Mouse (Mus musculus) heart, embryonic 14.5 days (tissue): ENCODE data around the gene Igsf23. TPM values are rescaled to one million over a fixed set of nuclear protein-coding genes. Genes with fewer than 3 reads are reported as not detected.

Experiments used
- ATAC-seq: fragments of 200-750 bp; cut with Nextera tagmentation; 2 replicates; pipeline ENCODE4 v1.8.0; 2017; ENCODE audit warnings: low read depth, moderate TSS enrichment; ENCODE audit not compliant: insufficient number of reproducible peaks, insufficient read depth, low FRiP score
- H3K27ac ChIP-seq, 2 experiments: fragments of 200-500 bp in 1 of 2; fragments of 300-500 bp in 1 of 2; sonication (generic) in 1 of 2; replicated peaks in 1 of 2; 2 replicates each; pipeline ENCODE4 v1.5.1; 2012 to 2014; ENCODE audit warnings: low read depth in 2 of 2, low read length in 2 of 2, control low read depth in 1 of 2, mild to moderate bottlenecking in 1 of 2, mixed read lengths in 1 of 2; ENCODE audit not compliant: control insufficient read depth in 1 of 2, insufficient read depth in 1 of 2
- H3K27me3 ChIP-seq: fragments of 300-500 bp; sonication (generic); 2 replicates; pipeline ENCODE4 v1.6.1; 2014; ENCODE audit warnings: mild to moderate bottlenecking, low read length, control low read depth; ENCODE audit not compliant: control insufficient read depth, insufficient read depth
- H3K36me3 ChIP-seq: fragments of 300-500 bp; sonication (generic); 2 replicates; pipeline ENCODE4 v1.6.1; 2014; ENCODE audit warnings: mild to moderate bottlenecking, control low read depth, low read length, mixed read lengths; ENCODE audit not compliant: control insufficient read depth, insufficient read depth
- H3K4me1 ChIP-seq, 2 experiments: fragments of 200-500 bp in 1 of 2; fragments of 300-500 bp in 1 of 2; sonication (generic) in 1 of 2; 2 replicates each; pipeline ENCODE4 v1.6.1; 2012 to 2014; ENCODE audit warnings: low read length in 2 of 2, control low read depth in 1 of 2, mixed read lengths in 1 of 2; ENCODE audit not compliant: control insufficient read depth in 2 of 2, insufficient read depth in 2 of 2
- H3K4me2 ChIP-seq: fragments of 300-500 bp; sonication (generic); 2 replicates; pipeline ENCODE4 v1.6.1; 2014; ENCODE audit warnings: mild to moderate bottlenecking, low read length
- H3K4me3 ChIP-seq, 2 experiments: fragments of 200-500 bp in 1 of 2; fragments of 300-500 bp in 1 of 2; sonication (generic) in 1 of 2; 2 replicates each; pipeline ENCODE4 v1.5.1; 2012 to 2014; ENCODE audit warnings: low read length in 2 of 2, mild to moderate bottlenecking in 2 of 2, control low read depth in 1 of 2, low read depth in 1 of 2, moderate library complexity in 1 of 2; ENCODE audit not compliant: control insufficient read depth in 1 of 2, insufficient read depth in 1 of 2
- H3K9ac ChIP-seq: fragments of 300-500 bp; sonication (generic); 2 replicates; pipeline ENCODE4 v1.6.1; 2014; ENCODE audit warnings: mild to moderate bottlenecking, low read length
- H3K9me3 ChIP-seq: fragments of 300-500 bp; sonication (generic); 2 replicates; pipeline ENCODE4 v1.6.1; 2016; ENCODE audit warnings: low read length, control low read depth; ENCODE audit not compliant: control insufficient read depth
- WGBS: fragments of 180-500 bp; shearing (Covaris S2); extraction: QIAGEN DNeasy Blood & Tissue Kit; methylation state at CpG from one replicate; pipeline ENCODE4 v1.1.7; 2014; 5-methylcytosine and 5-hydroxymethylcytosine counted together
- polyA plus RNA-seq: library from polyadenylated mRNA; unstranded; fragments of >200 nt; fragmentation: Nextera tagmentation; extraction: Ambion mirVana; gene quantifications from 2 replicates; pipeline ENCODE4 v1.2.1, GENCODE M21; 2014

The Igsf23 gene
- polyA plus RNA-seq, 1 experiment from 2014 or later: 1.8 TPM

GRCm38 (mm10) chr7:19964985-19965579 lies 14.5 kb upstream of the Igsf23 start, which contains the start of gene Ceacam20:
TSS of gene Ceacam20 (plus strand) at chr7:19965412.
- no peak within 1 kb of the TSS for H3K4me3 ChIP-seq
- H3K27ac ChIP-seq: no peak within 1 kb of the TSS
- H3K36me3 ChIP-seq: no peaks in the 10 kb centered on the region
- H3K4me2 ChIP-seq: no peak within 1 kb of the TSS
- no peaks in the 10 kb centered on the region for H3K27me3 ChIP-seq
- no peak for ATAC-seq
- 68% methylated on average over 7 of the region's 7 CpGs for WGBS
- H3K9me3 ChIP-seq: peaks cover 5% of the 10 kb centered on the region; the same call in 1 of the 2 replicates
- no peak within 1 kb of the TSS for H3K9ac ChIP-seq
- no peaks in the 10 kb centered on the region for H3K4me1 ChIP-seq

GRCm38 (mm10) chr7:19962423-19962822 lies 11.9 kb upstream of the Igsf23 start:
- WGBS: 68% methylated on average over 1 of the region's 1 CpGs
- H3K27me3 ChIP-seq: no peaks in the 10 kb centered on the region

DNA sequence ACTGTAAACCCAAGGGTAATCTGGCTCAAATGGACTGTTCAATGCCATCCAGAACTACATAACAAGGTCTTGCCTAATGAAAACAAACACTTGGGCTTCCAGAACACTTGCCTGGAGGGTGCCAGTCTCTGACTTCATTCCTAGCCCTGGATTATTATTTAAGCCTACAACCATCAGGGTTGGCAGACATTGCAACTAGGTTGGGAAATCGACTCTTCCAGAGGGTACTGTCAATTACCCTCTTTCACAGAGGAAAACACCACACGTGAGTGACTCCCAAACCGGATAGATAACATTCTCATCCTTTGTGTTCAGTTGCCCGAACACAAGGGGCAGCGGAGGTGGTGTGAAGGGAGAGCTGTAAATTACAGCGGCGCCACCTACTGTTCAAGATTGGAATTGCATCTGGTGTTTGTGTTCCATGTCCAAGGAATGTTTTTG lies 5.8 kb upstream of the Igsf23 start:
- Histone ChIP-seq H3K9me3 (no peaks in the 10 kb centered on the region), H3K4me1 (no peaks in the 10 kb centered on the region), H3K27ac (no peak overlapping the region), H3K4me2 (no peak overlapping the region; the same call in 1 of the 2 replicates), H3K36me3 (no peaks in the 10 kb centered on the region), H3K27me3 (no peaks in the 10 kb centered on the region), H3K9ac (no peak overlapping the region), H3K4me3 (no peak overlapping the region)
- ATAC-seq: no peak
- WGBS: 2% methylated on average over 7 of the region's 7 CpGs

More at GRCm38 (mm10) chr7:19962423-19962822, 11.9 kb upstream of the Igsf23 start:
- Histone ChIP-seq H3K36me3 (no peaks in the 10 kb centered on the region), H3K9ac (no peak overlapping the region), H3K4me2 (no peak overlapping the region), H3K4me1 (no peaks in the 10 kb centered on the region), H3K4me3 (no peak overlapping the region), H3K9me3 (no peaks in the 10 kb centered on the region), H3K27ac (no peak overlapping the region)
- no peak for ATAC-seq

- Histone ChIP-seq H3K27ac (no peak overlapping the region), H3K4me1 (no peaks in the 10 kb centered on the region), H3K27me3 (no peaks in the 10 kb centered on the region), H3K9ac (no peak overlapping the region), H3K9me3 (no peaks in the 10 kb centered on the region), H3K4me2 (no peak overlapping the region), H3K36me3 (no peaks in the 10 kb centered on the region), H3K4me3 (no peak overlapping the region)
- WGBS: 51% methylated on average over 4 of the region's 4 CpGs
- no peak for ATAC-seq
These were observed 5.3 kb upstream of the Igsf23 start for GRCm38 (mm10) chr7:19955861-19956260.

DNA sequence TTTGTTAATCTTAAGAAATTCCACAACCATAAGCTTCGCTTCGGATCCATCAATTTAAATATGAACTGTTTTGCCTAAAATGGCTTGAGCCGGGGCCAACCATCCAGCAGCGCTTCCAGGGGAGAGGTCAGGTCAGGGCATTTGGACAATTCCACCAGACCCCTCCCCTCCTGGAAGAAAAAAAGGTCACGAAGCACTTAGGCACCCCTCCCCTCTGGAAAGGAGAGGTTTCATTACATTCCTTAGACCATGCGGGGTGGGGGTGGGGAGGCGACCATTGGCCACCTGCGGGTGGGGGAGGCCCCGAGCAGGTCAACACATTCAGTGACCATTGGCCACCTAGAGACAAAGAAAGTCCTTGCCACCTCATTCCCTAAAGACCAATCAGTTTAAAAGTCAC lies 2.5 kb upstream of the Igsf23 start:
- H3K9ac ChIP-seq: no peak overlapping the region
- no peak for ATAC-seq
- 58% methylated on average over 9 of the region's 9 CpGs for WGBS

DNA sequence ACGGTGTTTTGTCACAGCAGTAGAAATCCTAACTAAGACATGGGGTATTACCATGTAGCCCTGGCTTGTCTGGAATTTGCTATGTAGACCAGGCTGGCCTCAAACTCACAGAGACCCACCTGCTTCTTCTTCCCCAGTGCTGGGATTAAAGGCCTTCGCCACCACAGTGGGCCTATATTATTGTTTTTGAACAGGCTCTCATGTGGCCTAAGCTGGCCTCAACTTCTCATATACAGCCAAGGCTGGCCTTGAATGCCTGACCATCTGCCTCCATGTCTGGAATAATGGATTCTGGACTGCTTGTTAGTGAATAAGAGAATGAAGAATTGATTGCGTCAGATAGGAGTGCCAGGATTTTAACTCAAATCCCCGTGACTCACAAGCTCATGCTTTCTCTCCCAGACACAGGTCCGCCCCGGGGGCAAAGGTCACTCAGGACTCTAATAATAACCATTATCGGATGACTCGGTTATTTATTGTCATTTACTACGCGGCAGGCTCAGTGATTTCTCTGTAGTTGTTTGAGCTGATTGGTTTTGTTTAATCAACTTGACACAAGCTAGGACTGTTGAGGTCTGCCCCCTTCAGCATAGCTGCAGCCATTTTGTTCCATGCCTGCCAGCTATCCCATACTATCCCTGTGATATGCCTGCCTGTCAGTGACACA lies 1.9 kb upstream of the Igsf23 start:
- no peak overlapping the region for H3K4me2 ChIP-seq
- H3K9ac ChIP-seq: no peak overlapping the region
- no peaks in the 10 kb centered on the region for H3K9me3 ChIP-seq
- H3K27me3 ChIP-seq: no peaks in the 10 kb centered on the region
- ATAC-seq: no peak
- H3K36me3 ChIP-seq: no peaks in the 10 kb centered on the region
- peaks cover 0 to 5% of the 10 kb centered on the region in 2 experiments; a peak in 2 of 4 replicates for H3K4me1 ChIP-seq
- H3K4me3 ChIP-seq: no peak overlapping the region
- no peak overlapping the region for H3K27ac ChIP-seq
- WGBS: 82% methylated on average over 10 of the region's 10 CpGs

More for the DNA sequence above, 2.5 kb upstream of the Igsf23 start:
- Histone ChIP-seq H3K4me1 (peaks cover 0 to 5% of the 10 kb centered on the region in 2 experiments; a peak in 2 of 4 replicates), H3K27me3 (no peaks in the 10 kb centered on the region), H3K27ac (no peak overlapping the region), H3K9me3 (no peaks in the 10 kb centered on the region), H3K4me3 (no peak overlapping the region), H3K36me3 (no peaks in the 10 kb centered on the region), H3K4me2 (no peak overlapping the region)

GRCm38 (mm10) chr7:19949996-19950395 lies 560 bp downstream of the Igsf23 start:
- ATAC-seq: no peak
- Histone ChIP-seq H3K36me3 (no peaks in the 10 kb centered on the region), H3K4me3 (no peak overlapping the region), H3K27me3 (no peaks in the 10 kb centered on the region), H3K9ac (no peak overlapping the region), H3K9me3 (no peaks in the 10 kb centered on the region), H3K4me2 (no peak overlapping the region), H3K4me1 (peaks cover 0 to 5% of the 10 kb centered on the region in 2 experiments; a peak in 2 of 4 replicates), H3K27ac (no peak overlapping the region)
- 49% methylated on average over 10 of the region's 10 CpGs for WGBS
